In the genomic region with DNA sequence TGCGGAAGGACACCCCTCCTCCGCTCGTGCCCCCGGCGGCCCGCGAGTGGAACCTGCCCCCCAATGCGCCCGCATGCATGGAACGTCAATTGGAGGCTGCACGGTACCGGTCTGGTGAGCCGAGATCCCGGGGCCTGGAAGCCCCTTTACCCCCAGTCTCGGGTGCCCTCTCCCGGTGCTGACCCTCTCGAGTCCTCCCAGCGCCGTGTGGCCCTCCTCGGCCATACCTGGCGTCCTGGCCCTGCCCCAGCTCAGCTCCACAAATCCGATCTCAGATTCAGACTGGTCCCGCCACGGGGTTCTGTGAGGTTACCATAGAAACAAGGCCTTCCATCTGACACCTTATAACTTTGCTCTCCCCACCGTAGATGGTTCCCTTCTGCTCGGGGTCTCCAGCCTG, we compare ENCODE assay signal across 8 mouse cellular contexts. TPM values are rescaled to one million over a fixed set of nuclear protein-coding genes. Genes with fewer than 3 reads are reported as not detected.
DNase-seq lines count a peak whose midpoint lies in the region; ATAC-seq and TF ChIP-seq lines count a peak whose summit lies in the region.

No protein-coding gene starts in this region.

- no peak for TF ChIP-seq CTCF in ES-Bruce4 (IDR thresholded peaks at IDR 0.05; ENCODE audit: low read depth, low read length)
- TF ChIP-seq CTCF in small intestine, adult 2 months (IDR thresholded peaks at IDR 0.05; ENCODE audit: extremely low read depth, insufficient read length, insufficient replicate concordance, low read depth, low read length): 0 out of 2 replicates have a peak, but pooled peaks have one; percentile 3

- peak; percentile 58 for ATAC-seq in embryonic facial prominence, embryonic 14.5 days (ENCODE audit: low read depth)
- ATAC-seq in limb, embryonic 15.5 days (ENCODE audit: insufficient number of reproducible peaks, low FRiP score, low TSS enrichment, low read depth): peak; percentile 66; the same call in 1 of the 2 replicates

- H3K36me3 ChIP-seq in heart, embryonic 10.5 days: peaks cover 61% of the 10 kb centered on the region
- peaks cover 56% of the 10 kb centered on the region for H3K36me3 ChIP-seq in ES-Bruce4 (ENCODE audit: control insufficient read depth, insufficient read depth, low read length, poor library complexity, severe bottlenecking)
- peaks cover 61% of the 10 kb centered on the region for H3K36me3 ChIP-seq in embryonic facial prominence, embryonic 14.5 days (ENCODE audit: control insufficient read depth, insufficient read depth, low read length)
- peaks cover 47% of the 10 kb centered on the region for H3K36me3 ChIP-seq in limb, embryonic 15.5 days
- peaks cover 17% of the 10 kb centered on the region for H3K36me3 ChIP-seq in small intestine, adult 2 months (ENCODE audit: control insufficient read depth, insufficient read depth, low read length)

- no peaks in the 10 kb centered on the region for H3K27me3 ChIP-seq in heart, embryonic 10.5 days (ENCODE audit: insufficient read depth, poor library complexity, severe bottlenecking)
- no peaks in the 10 kb centered on the region for H3K27me3 ChIP-seq in ES-Bruce4 (ENCODE audit: control insufficient read depth, insufficient read depth, low read length, poor library complexity, severe bottlenecking)
- H3K27me3 ChIP-seq in embryonic facial prominence, embryonic 14.5 days (replicated peaks; ENCODE audit: control insufficient read depth, insufficient read depth, low read length): no peaks in the 10 kb centered on the region
- no peaks in the 10 kb centered on the region for H3K27me3 ChIP-seq in limb, embryonic 15.5 days
- no peaks in the 10 kb centered on the region for H3K27me3 ChIP-seq in small intestine, adult 2 months (ENCODE audit: control insufficient read depth, insufficient read depth, low read length)

- no peak for TF ChIP-seq EP300 in ES-Bruce4 (IDR thresholded peaks at IDR 0.05; ENCODE audit: insufficient read depth, low read depth, low read length)

- peak overlapping the region; percentile 98 for H3K27ac ChIP-seq in heart, embryonic 10.5 days
- no peak overlapping the region for H3K27ac ChIP-seq in ES-Bruce4 (ENCODE audit: insufficient read depth, low read length)
- H3K27ac ChIP-seq in embryonic facial prominence, embryonic 14.5 days (replicated peaks; ENCODE audit: low read depth, low read length): no peak overlapping the region; the same call in 1 of the 2 replicates
- H3K27ac ChIP-seq in limb, embryonic 15.5 days: peak overlapping the region; percentile 79
- no peak overlapping the region for H3K27ac ChIP-seq in small intestine, adult 2 months (ENCODE audit: insufficient read depth, low read depth, low read length)

- H3K4me2 ChIP-seq in embryonic facial prominence, embryonic 14.5 days (ENCODE audit: low read depth, low read length): peak overlapping the region; percentile 88
- peak overlapping the region; percentile 66 for H3K4me2 ChIP-seq in limb, embryonic 15.5 days

- WGBS in heart, embryonic 10.5 days: under 1% methylated on average over 26 of the region's 26 CpGs
- WGBS in embryonic facial prominence, embryonic 14.5 days: 3% methylated on average over 21 of the region's 26 CpGs
- WGBS in limb, embryonic 15.5 days: under 1% methylated on average over 25 of the region's 26 CpGs
- WGBS in small intestine, adult 2 months: under 1% methylated on average over 26 of the region's 26 CpGs

- peak overlapping the region; percentile 97 for H3K4me3 ChIP-seq in heart, embryonic 10.5 days
- H3K4me3 ChIP-seq in ES-Bruce4 (ENCODE audit: low read depth, low read length): peak overlapping the region; percentile 89
- H3K4me3 ChIP-seq in embryonic facial prominence, embryonic 14.5 days (ENCODE audit: low read depth, low read length): peak overlapping the region; percentile 85
- peak overlapping the region; percentile 96 for H3K4me3 ChIP-seq in limb, embryonic 15.5 days
- peak overlapping the region; percentile 89 for H3K4me3 ChIP-seq in small intestine, adult 2 months (ENCODE audit: low read depth, low read length)

- H3K4me1 ChIP-seq in heart, embryonic 10.5 days: peaks cover 20% of the 10 kb centered on the region
- H3K4me1 ChIP-seq in ES-Bruce4 (ENCODE audit: control insufficient read depth, insufficient read depth, low read length): no peaks in the 10 kb centered on the region
- H3K4me1 ChIP-seq in embryonic facial prominence, embryonic 14.5 days (ENCODE audit: control insufficient read depth, insufficient read depth, low read length): peaks cover 16% of the 10 kb centered on the region
- H3K4me1 ChIP-seq in limb, embryonic 15.5 days: peaks cover 20% of the 10 kb centered on the region
- H3K4me1 ChIP-seq in small intestine, adult 2 months (ENCODE audit: control insufficient read depth, insufficient read depth, insufficient read length, low read length): peaks cover 7% of the 10 kb centered on the region; the same call in 1 of the 2 replicates

- no peaks in the 10 kb centered on the region for H3K9me3 ChIP-seq in heart, embryonic 10.5 days
- H3K9me3 ChIP-seq in ES-Bruce4 (replicated peaks; ENCODE audit: control insufficient read depth, insufficient read depth, low read length, poor library complexity, severe bottlenecking): no peaks in the 10 kb centered on the region
- H3K9me3 ChIP-seq in embryonic facial prominence, embryonic 14.5 days (ENCODE audit: control insufficient read depth, low read length): no peaks in the 10 kb centered on the region
- no peaks in the 10 kb centered on the region for H3K9me3 ChIP-seq in limb, embryonic 15.5 days

- no peak for TF ChIP-seq POLR2A in ES-Bruce4 (IDR thresholded peaks at IDR 0.05; ENCODE audit: insufficient read depth, low read length)
- no peak for TF ChIP-seq POLR2A in small intestine, adult 2 months (IDR thresholded peaks at IDR 0.05; ENCODE audit: low read depth, low read length)

- DNase-seq in heart, embryonic 10.5 days (ENCODE audit: low spot score): no peak
- no peak for DNase-seq in heart, adult 8-10 months (ENCODE audit: low spot score)
- peak; percentile 39 for DNase-seq in embryonic facial prominence, embryonic 14.5 days (ENCODE audit: low spot score)
- no peak for DNase-seq in retina, postnatal 1 day
- no peak for DNase-seq in retina, embryonic 14.5 days (ENCODE audit: low spot score)

- peak overlapping the region; percentile 92 for H3K9ac ChIP-seq in ES-Bruce4 (ENCODE audit: low read depth, poor library complexity, severe bottlenecking)
- H3K9ac ChIP-seq in embryonic facial prominence, embryonic 14.5 days (ENCODE audit: low read depth, low read length): peak overlapping the region; percentile 92
- H3K9ac ChIP-seq in limb, embryonic 15.5 days: peak overlapping the region; percentile 97

RNA-seq across cellular contexts. Expression of a gene that starts 0.3 kb away (rescaled TPM):
- polyA plus RNA-seq in heart, embryonic 10.5 days (2016; fragmentation: Nextera tagmentation; extraction: Ambion mirVana): 677 and 779 TPM in 2 replicates
- 1,000 to 10,000 TPM; 1,049 to 1,242 (median 1,155) TPM for total RNA-seq in heart, adult 8-10 months (2022)
- polyA plus RNA-seq in ES-Bruce4 (2011; ENCODE audit: insufficient read depth, insufficient read length, low read depth, missing spikeins): 517 and 570 TPM in 2 replicates
- 468 and 483 TPM in 2 replicates for polyA plus RNA-seq in embryonic facial prominence, embryonic 14.5 days (2014; fragmentation: Nextera tagmentation; extraction: Ambion mirVana)
- 391 and 421 TPM in 2 replicates for polyA plus RNA-seq in limb, embryonic 15.5 days (2015; fragmentation: Nextera tagmentation; extraction: Ambion mirVana)
- polyA plus RNA-seq in small intestine, adult 2 months (2012; rRNA removed): 72.1 and 125 TPM in 2 replicates

RNA-seq across cellular contexts. Expression of a gene that starts 0.4 kb away (rescaled TPM):
- 124 and 146 TPM in 2 replicates for polyA plus RNA-seq in heart, embryonic 10.5 days (2016; fragmentation: Nextera tagmentation; extraction: Ambion mirVana)
- 10 to 100 TPM; 40.6 to 49.7 (median 45.1) TPM for total RNA-seq in heart, adult 8-10 months (2022)
- polyA plus RNA-seq in ES-Bruce4 (2011; ENCODE audit: insufficient read depth, insufficient read length, low read depth, missing spikeins): 135 and 144 TPM in 2 replicates
- polyA plus RNA-seq in embryonic facial prominence, embryonic 14.5 days (2014; fragmentation: Nextera tagmentation; extraction: Ambion mirVana): 100 and 117 TPM in 2 replicates
- 104 and 105 TPM in 2 replicates for polyA plus RNA-seq in limb, embryonic 15.5 days (2015; fragmentation: Nextera tagmentation; extraction: Ambion mirVana)
- polyA plus RNA-seq in small intestine, adult 2 months (2012; rRNA removed): 9.5 and 9.6 TPM in 2 replicates

RNA-seq across cellular contexts. Expression of a gene that starts 13.9 kb away (rescaled TPM):
- 1.5 and 1.9 TPM in 2 replicates for polyA plus RNA-seq in heart, embryonic 10.5 days (2016; fragmentation: Nextera tagmentation; extraction: Ambion mirVana)
- total RNA-seq in heart, adult 8-10 months (2022): under 1 TPM; 0.22 to 0.69 (median 0.53) TPM
- polyA plus RNA-seq in ES-Bruce4 (2011; ENCODE audit: insufficient read depth, insufficient read length, low read depth, missing spikeins): 5.7 and 5.9 TPM in 2 replicates
- polyA plus RNA-seq in embryonic facial prominence, embryonic 14.5 days (2014; fragmentation: Nextera tagmentation; extraction: Ambion mirVana): 0.75 and 1.2 TPM in 2 replicates
- 0.96 and 1.3 TPM in 2 replicates for polyA plus RNA-seq in limb, embryonic 15.5 days (2015; fragmentation: Nextera tagmentation; extraction: Ambion mirVana)
- polyA plus RNA-seq in small intestine, adult 2 months (2012; rRNA removed): 0.17 and 0.24 TPM in 2 replicates

RNA-seq across cellular contexts. Expression of a gene that starts 27.1 kb away (rescaled TPM):
- polyA plus RNA-seq in heart, embryonic 10.5 days (2016; fragmentation: Nextera tagmentation; extraction: Ambion mirVana): 2.0 and 3.4 TPM in 2 replicates
- total RNA-seq in heart, adult 8-10 months (2022): 1 to 10 TPM in 1 of 4 experiments, under 1 TPM in 3; 0.28 to 1.3 (median 0.42) TPM
- not detected in 2 replicates for polyA plus RNA-seq in ES-Bruce4 (2011; ENCODE audit: insufficient read depth, insufficient read length, low read depth, missing spikeins)
- 0.47 and 0.70 TPM in 2 replicates for polyA plus RNA-seq in embryonic facial prominence, embryonic 14.5 days (2014; fragmentation: Nextera tagmentation; extraction: Ambion mirVana)
- polyA plus RNA-seq in limb, embryonic 15.5 days (2015; fragmentation: Nextera tagmentation; extraction: Ambion mirVana): 0.32 and 0.51 TPM in 2 replicates
- polyA plus RNA-seq in small intestine, adult 2 months (2012; rRNA removed): 0.81 and 1.8 TPM in 2 replicates

RNA-seq across cellular contexts. Expression of a gene that starts 54.9 kb away (rescaled TPM):
- polyA plus RNA-seq in heart, embryonic 10.5 days (2016; fragmentation: Nextera tagmentation; extraction: Ambion mirVana): 0.69 TPM in 1 of 2 replicates, not detected in the other
- not detected for total RNA-seq in heart, adult 8-10 months (2022)
- polyA plus RNA-seq in ES-Bruce4 (2011; ENCODE audit: insufficient read depth, insufficient read length, low read depth, missing spikeins): 0.67 and 1.5 TPM in 2 replicates
- 5.2 and 13.1 TPM in 2 replicates for polyA plus RNA-seq in embryonic facial prominence, embryonic 14.5 days (2014; fragmentation: Nextera tagmentation; extraction: Ambion mirVana)
- polyA plus RNA-seq in limb, embryonic 15.5 days (2015; fragmentation: Nextera tagmentation; extraction: Ambion mirVana): not detected in 2 replicates
- polyA plus RNA-seq in small intestine, adult 2 months (2012; rRNA removed): not detected in 2 replicates

Comparison
In these comparisons a context has a peak if more than half of its experiments do, and no peak if none do; other contexts are left out.
1. H3K27ac ChIP-seq: peak in heart, embryonic 10.5 days (single experiment) and limb, embryonic 15.5 days (single experiment); none in ES-Bruce4 (single experiment), embryonic facial prominence, embryonic 14.5 days (single experiment) and small intestine, adult 2 months (single experiment).
2. Peak in every context shown above with its lines, with median percentiles within 50 percentile points of each other: H3K4me3 ChIP-seq and H3K9ac ChIP-seq.